Mouse (Mus musculus): ENCODE measurements around the gene Ggact.

Gene Ggact

GRCm38 (mm10) chr14:122913657-122914056, at the start of gene Ggact:
Gene Ggact (minus strand): TSS chr14:122913757.
- no peak for DNase-seq (ENCODE audit: low spot score)

GRCm38 (mm10) chr14:122957941-122958340, 44.4 kb upstream of the Ggact start:
- DNase-seq (ENCODE audit: low spot score), result no peak

DNA sequence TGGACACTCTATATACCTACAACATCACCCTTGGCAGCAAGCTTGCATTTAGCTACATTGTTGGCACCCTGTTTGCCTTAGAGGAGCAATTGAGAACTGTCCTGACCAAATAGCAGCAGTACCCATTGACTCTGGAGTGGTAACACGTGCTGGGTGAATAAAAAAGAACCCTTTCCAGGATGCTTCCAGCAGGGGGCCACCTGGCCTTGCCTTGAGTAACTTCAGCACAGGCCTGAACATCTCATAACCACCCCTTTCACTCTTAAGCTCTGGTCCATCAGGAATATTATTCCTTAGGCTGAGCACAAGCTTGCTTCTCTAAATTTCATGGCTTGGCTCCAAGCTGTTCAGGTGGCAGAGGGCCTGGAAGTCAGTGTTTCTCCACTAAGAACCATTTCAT, 39.8 kb upstream of the Ggact start:
- DNase-seq (ENCODE audit: low spot score), result no peak

DNA sequence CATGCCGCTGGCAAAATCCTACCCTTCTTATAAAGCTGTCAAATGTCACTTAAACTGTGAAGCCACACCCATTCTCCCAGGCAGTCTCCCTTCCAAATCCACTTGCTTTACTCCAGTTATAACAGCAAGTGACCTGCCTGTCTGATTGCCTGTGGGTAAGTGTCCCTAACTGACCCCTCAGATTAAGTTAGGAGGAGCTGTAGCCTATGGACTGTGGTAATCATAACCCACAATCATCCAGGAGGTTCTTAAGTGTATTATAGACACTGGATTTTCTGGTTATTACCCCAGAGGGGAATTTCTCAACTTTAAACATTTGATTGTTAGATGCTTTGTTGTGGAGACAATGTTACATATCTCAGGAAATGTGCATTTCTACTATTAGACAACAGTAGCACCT, 39.0 kb upstream of the Ggact start:
- no peak for DNase-seq (ENCODE audit: low spot score)

DNA sequence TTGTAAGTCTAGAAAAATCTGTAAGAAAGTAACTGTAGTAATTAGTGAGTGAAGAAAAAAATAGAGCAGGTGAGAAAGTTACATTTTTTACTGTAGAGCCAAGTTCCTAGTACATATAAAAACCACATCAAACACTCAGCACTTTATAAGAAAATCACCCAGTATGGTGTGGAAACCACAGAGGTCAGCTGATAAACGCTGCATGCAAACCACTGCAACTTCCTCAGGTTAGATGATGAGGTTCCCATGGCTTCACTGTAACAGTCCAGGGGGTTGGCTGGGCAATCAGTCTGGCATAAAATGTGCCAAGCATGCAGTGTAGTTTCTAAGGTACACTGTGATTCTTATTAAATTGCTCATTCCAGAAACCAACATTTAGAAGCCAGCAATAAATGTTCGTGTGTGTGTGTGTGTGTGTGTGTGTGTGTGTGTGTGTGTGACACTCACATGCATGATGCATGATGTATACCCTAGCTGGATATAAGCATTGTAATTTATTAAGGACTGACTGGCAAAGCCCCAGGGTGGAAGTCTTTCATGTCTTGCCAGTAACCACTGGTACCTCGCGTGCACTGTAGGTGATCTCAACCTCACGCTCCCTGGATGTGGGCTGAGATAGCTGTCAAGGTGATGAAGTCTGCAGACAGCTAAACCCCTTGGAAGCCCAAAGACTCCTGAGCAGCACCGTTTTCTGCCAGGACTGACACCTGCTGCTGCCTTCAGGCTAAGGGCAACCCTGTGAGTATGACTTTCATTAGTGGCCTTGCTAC, 38.3 kb upstream of the Ggact start:
- no peak for DNase-seq (ENCODE audit: low spot score)

DNA sequence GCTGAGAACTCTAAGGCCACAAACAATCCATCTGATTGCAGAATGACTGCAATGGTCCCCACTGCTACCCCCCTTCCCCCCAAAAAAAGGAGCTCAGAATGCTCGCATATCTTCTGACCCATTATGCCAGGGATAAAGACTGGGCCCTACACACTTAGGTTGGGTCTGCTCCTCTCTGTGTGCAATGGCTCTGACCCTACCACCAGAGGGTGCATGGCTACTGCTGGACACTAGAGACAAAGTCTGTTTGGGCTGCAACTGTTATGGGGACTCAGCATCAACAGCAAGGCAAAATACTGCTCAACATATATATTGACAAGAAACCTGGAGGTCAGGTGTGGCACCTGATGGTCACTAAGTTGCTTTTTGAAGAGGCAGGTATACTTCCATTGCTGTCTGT, 37.4 kb upstream of the Ggact start:
- DNase-seq (ENCODE audit: low spot score), result no peak

- no peak for DNase-seq (ENCODE audit: low spot score)
Observed at GRCm38 (mm10) chr14:122943475-122943853, 29.9 kb upstream of the Ggact start.

DNA sequence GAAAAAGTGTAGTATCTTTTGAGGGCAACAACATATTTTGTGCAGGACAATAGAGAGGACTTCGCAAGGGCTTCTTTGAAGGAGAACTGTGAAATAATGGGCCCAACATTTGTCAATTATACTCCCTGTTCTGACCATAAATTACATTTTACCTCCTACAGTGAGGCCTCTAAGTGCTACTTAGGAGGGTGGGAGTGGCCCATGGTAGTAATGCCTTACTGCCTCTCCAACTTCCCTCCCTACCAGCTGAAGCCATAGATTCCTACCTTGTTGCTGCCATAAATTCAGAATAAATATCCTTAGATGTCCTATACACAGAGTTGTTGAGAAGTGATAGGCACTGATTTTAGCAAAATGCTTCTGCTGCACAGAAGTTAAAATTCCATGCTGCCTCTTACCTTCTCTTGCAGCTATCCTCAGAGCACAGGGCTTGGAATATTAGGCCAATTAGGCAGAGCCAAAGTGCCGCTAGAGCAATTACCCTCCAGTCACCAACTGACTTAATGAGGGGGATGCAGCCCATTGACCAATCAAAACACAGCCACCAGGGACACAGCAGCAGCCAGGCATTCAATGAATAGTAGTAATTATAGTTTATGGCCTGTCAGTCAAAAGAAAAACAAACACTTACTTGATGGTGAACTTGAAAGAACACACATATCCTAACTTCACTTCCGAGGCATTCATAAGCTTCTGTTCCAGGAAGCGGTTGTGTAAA, 29.4 kb upstream of the Ggact start:
- DNase-seq (ENCODE audit: low spot score), result no peak

DNA sequence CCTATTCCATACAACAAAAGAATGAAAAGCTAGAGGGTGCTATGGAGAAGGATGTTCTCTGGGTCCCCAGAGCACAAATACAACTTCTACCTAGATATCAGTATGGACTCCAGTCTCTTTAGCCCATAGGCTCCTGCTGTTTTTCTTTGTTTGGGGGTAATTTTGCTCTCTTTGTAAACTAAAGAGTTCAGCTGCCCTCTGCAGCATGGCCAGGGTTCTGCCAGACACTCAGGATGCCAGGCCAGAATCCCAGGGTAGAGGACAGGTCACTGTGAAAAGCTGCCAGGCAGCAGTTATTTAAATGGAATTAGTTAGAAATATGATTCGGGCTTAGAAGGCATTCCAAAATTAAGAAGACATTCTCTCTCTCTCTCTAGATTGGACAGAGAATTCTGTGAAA, 22.9 kb upstream of the Ggact start:
- DNase-seq (ENCODE audit: low spot score), result no peak

- DNase-seq (ENCODE audit: low spot score), result no peak
Observed at GRCm38 (mm10) chr14:122920011-122920410, 6.5 kb upstream of the Ggact start.

DNA sequence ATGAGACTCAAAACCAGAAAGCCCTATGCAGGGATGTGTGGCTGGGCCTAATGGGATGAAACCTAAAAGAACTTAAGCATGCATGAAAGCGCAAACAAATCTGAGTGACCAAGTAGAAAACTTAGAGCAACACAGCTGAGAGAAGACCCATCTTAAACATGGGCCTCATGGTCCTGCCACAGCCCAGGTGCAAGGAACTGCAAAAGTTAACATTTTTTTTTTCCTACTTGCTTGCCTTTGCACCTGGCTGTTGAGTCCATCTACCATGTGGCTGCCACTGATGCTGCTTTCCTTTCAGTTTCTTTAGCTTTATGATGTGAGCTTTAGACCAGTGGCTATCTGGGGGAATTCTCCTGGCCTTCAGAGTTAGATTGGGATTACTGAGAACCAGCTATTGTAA, 4.1 kb upstream of the Ggact start:
- DNase-seq (ENCODE audit: low spot score), result no peak

GRCm38 (mm10) chr14:122912812-122913498, 602 bp downstream of the Ggact start:
- DNase-seq (ENCODE audit: low spot score), result peak; percentile 51

DNA sequence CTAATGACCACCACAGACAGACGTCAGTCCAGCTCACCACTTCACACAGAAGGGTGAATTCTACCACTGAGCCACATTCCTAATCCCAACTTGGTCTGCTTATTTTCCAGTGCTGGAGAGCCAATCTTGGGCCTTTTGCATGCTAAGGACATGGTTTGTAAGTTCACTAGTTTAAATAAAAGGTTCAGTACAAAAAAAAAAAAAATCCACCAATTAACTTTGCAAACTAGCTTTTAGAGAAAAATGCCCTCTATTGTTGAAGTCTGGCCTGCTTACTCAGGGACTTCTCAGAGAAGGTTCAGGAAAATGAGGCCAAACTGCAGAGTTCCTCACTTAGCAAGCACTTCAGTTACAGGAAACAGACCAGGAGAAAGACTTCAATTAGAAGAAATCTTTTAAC, 1.4 kb downstream of the Ggact start:
- no peak for DNase-seq (ENCODE audit: low spot score)

GRCm38 (mm10) chr14:122911265-122911664, 2.3 kb downstream of the Ggact start:
- DNase-seq (ENCODE audit: low spot score), result no peak

GRCm38 (mm10) chr14:122909368-122910091, 4.0 kb downstream of the Ggact start:
- no peak for DNase-seq (ENCODE audit: low spot score)

DNA sequence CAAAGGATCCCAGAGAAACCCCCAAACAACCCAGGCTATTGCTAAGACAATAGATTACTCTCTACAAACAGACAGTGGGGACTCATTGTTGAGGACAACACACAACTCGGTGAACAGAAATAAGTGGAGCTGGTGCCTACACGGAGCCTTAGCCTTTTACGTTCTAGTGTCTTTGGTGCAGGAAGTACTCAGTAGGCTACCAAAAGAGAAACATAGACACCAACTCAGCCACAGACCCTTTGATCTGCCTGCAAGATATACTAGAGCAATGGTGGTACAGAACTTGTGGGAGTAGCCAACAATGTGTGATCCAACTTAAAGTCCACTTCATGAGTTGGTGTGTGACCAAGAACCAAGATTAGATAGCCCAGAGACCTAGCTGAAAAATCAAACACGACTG, 5.5 kb downstream of the Ggact start:
- DNase-seq (ENCODE audit: low spot score), result no peak

DNA sequence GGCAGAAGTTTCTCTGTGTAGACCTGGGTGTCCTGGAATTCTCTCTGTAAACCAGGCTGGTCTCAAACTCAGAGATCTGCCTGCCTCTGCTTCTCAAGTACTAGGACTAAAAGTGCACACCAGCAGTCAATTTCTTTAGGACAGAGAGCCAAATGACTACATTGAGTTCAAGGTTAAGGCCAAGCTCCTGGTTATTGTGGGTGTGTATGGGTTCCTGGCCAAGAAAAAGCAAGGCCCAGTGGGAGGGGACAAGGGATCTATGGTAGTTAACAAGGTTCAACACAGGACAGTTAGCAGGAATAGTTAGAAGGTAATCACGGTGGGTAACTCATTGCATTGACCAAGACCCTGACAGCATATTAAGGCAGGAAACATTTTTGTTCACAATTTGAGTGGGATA, 8.6 kb downstream of the Ggact start:
- no peak for DNase-seq (ENCODE audit: low spot score)

DNA sequence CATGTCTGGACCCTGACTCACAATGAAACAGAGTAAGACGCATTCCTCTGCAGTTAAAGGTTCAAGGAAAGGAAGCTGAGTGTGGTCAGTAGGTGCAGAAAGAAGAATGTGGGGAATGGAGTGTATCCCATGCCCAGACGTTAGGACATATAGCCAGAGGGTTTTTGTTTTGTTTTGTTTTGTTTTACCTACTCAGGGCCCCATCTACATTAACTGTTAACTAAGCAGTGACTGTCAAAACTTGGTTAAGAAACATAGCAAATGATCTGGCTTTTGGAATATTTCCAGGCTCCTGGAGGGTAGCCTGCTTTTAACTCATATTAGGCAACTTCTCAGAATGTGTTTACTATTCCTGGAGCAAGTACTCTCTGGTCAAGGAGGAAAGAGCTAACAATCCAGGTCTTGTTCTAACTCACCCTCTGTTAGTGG, 9.6 kb downstream of the Ggact start:
- DNase-seq (ENCODE audit: low spot score), result no peak

- no peak for DNase-seq (ENCODE audit: low spot score)
Observed at GRCm38 (mm10) chr14:122902884-122903283, 10.7 kb downstream of the Ggact start.

- DNase-seq (ENCODE audit: low spot score), result no peak
Observed at GRCm38 (mm10) chr14:122902136-122902535, 11.4 kb downstream of the Ggact start.

GRCm38 (mm10) chr14:122901715-122902114, 11.8 kb downstream of the Ggact start:
- DNase-seq (ENCODE audit: low spot score), result no peak

DNA sequence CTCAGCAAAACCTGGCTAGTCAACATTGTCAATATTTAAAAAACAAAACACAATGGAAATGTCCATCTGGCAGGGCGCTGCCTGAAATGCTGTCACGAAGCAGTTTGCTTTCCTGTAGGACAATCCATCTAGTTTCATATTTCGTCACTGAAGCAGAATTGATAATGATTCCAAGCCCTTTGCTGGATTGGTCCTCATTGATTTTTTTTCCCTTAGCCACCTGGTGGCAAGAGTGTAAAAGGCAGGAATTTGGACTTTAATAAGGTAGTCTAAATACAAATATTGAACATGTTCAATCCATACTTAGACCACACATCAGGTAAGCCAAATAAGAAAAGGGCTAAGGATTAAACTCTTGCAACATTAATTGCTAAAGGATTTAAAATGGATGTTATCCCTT, 12.4 kb downstream of the Ggact start:
- no peak for DNase-seq (ENCODE audit: low spot score)
